In the genomic region with DNA sequence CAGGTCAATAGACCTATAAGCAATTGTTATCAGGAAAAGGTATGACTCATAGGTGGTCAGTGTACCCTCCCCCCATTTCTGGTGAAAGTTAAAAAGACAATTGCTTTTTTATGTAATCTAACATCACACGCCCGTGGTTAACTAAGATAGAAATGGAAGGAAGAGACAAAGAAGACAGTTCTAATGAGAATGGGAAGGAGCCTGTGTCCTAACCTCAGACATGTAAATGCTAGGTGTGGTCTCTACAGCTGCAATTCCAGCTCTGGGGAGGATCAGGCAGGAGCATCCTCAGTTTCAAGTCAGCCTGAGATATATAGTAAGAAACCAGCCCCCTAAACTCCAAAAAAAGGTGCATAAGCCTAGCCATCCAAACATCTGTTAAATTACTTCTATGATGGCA, we compare ENCODE assay signal across 19 mouse cellular contexts.
A peak's percentile ranks its signal among the peaks of the same experiment; 100 is the strongest.
DNase-seq lines count a peak whose midpoint lies in the region; ATAC-seq and TF ChIP-seq lines count a peak whose summit lies in the region.
"Had no signal": no experiment of that assay in that cellular context is flagged by ENCODE, and none has a peak within 500 bp of the region (broad histone marks: within the 10 kb centered on the region; RNA-seq: fewer than 3 reads in every experiment).

No protein-coding gene starts in this region.

- no peak for TF ChIP-seq CTCF in gastrocnemius, adult 2 months (IDR thresholded peaks at IDR 0.05)

- WGBS in hindbrain, embryonic 13.5 days, result 72% methylated on average over 2 of the region's 2 CpGs
- 86% methylated on average over 2 of the region's 2 CpGs for WGBS in hindbrain, embryonic 12.5 days
- WGBS in lung, embryonic 15.5 days, result 38% methylated on average over 2 of the region's 2 CpGs

- no peaks in the 10 kb centered on the region for H3K9me3 ChIP-seq in hindbrain, embryonic 13.5 days
- H3K9me3 ChIP-seq in hindbrain, embryonic 12.5 days (replicated peaks), result no peaks in the 10 kb centered on the region
- no peaks in the 10 kb centered on the region for H3K9me3 ChIP-seq in lung, embryonic 15.5 days
- H3K9me3 ChIP-seq: embryonic facial prominence, embryonic 13.5 days; hindbrain, embryonic 15.5 days; limb, embryonic 12.5 days; midbrain, embryonic 10.5 days had no signal

- intact Hi-C loops in gastrocnemius, adult 2 months (cut with DNase I), result no loop called here
- intact Hi-C loops in gastrocnemius, postnatal 36 days (cut with DNase I), result loop anchor here (5.0 kb wide), 1 partner anchor 34 kb away; no protein-coding TSS in a partner anchor

- no peak for DNase-seq in gastrocnemius, adult 2 months
- no peak for DNase-seq in gastrocnemius, postnatal 36 days
- DNase-seq in lung, postnatal 36 days, result no peak
- DNase-seq in right cerebral cortex, postnatal 4 days, result no peak
- DNase-seq: adrenal gland, postnatal 25 days; cerebellum, postnatal 36 days; gastrocnemius, postnatal 10 days; layer of hippocampus, postnatal 36 days; lung, postnatal 14 days; right cerebral cortex, adult 18-20 months had no signal

- H3K4me1 ChIP-seq in hindbrain, embryonic 13.5 days (replicated peaks), result peaks cover 62% of the 10 kb centered on the region
- H3K4me1 ChIP-seq in hindbrain, embryonic 12.5 days, result peaks cover 18% of the 10 kb centered on the region
- peaks cover 76% of the 10 kb centered on the region for H3K4me1 ChIP-seq in lung, embryonic 15.5 days

- peak overlapping the region; percentile 7 for H3K4me3 ChIP-seq in gastrocnemius, adult 2 months
- no peak overlapping the region for H3K4me3 ChIP-seq in hindbrain, embryonic 13.5 days
- H3K4me3 ChIP-seq in hindbrain, embryonic 12.5 days, result no peak overlapping the region
- H3K4me3 ChIP-seq in lung, embryonic 15.5 days, result no peak overlapping the region
- no peak overlapping the region for H3K4me3 ChIP-seq in myocyte
- H3K4me3 ChIP-seq: embryonic facial prominence, embryonic 13.5 days; hindbrain, embryonic 15.5 days; limb, embryonic 12.5 days; midbrain, embryonic 10.5 days had no signal

- peak overlapping the region; percentile 82 for H3K27ac ChIP-seq in gastrocnemius, adult 2 months
- H3K27ac ChIP-seq in hindbrain, embryonic 13.5 days, result 0 out of 2 replicates have a peak overlapping the region, but pooled peaks have one; percentile 23
- H3K27ac ChIP-seq in hindbrain, embryonic 12.5 days, result no peak overlapping the region
- H3K27ac ChIP-seq in lung, embryonic 15.5 days, result peak overlapping the region; percentile 91
- H3K27ac ChIP-seq: embryonic facial prominence, embryonic 13.5 days; hindbrain, embryonic 15.5 days; limb, embryonic 12.5 days; midbrain, embryonic 10.5 days had no signal

- H3ac ChIP-seq in myocyte (ENCODE audit: control insufficient read depth, insufficient read length), result no peak overlapping the region

- no peaks in the 10 kb centered on the region for H3K27me3 ChIP-seq in hindbrain, embryonic 13.5 days
- no peaks in the 10 kb centered on the region for H3K27me3 ChIP-seq in hindbrain, embryonic 12.5 days
- H3K27me3 ChIP-seq in lung, embryonic 15.5 days, result no peaks in the 10 kb centered on the region
- no peaks in the 10 kb centered on the region for H3K27me3 ChIP-seq in myocyte (ENCODE audit: control insufficient read depth, insufficient read depth, insufficient read length)
- H3K27me3 ChIP-seq: embryonic facial prominence, embryonic 13.5 days; hindbrain, embryonic 15.5 days; limb, embryonic 12.5 days had no signal

- ATAC-seq in hindbrain, embryonic 13.5 days (ENCODE audit: low FRiP score), result no peak
- no peak for ATAC-seq in hindbrain, embryonic 12.5 days (ENCODE audit: low FRiP score)
- ATAC-seq in lung, embryonic 15.5 days (ENCODE audit: borderline replicate concordance, extremely low read depth, low FRiP score, low TSS enrichment), result no peak

- peaks cover 49% of the 10 kb centered on the region for H3K79me2 ChIP-seq in myocyte (ENCODE audit: control insufficient read depth, insufficient read depth)

- no peak overlapping the region for H3K4me2 ChIP-seq in hindbrain, embryonic 13.5 days
- H3K4me2 ChIP-seq in hindbrain, embryonic 12.5 days (replicated peaks), result no peak overlapping the region
- H3K4me2 ChIP-seq in lung, embryonic 15.5 days, result peak overlapping the region; percentile 22
- H3K4me2 ChIP-seq in myocyte (ENCODE audit: low read depth), result peak overlapping the region; percentile 81
- H3K4me2 ChIP-seq: embryonic facial prominence, embryonic 13.5 days; hindbrain, embryonic 15.5 days; limb, embryonic 12.5 days had no signal

- TF ChIP-seq POLR2A in myocyte (IDR thresholded peaks at IDR 0.05; ENCODE audit: insufficient read length, low read depth), result no peak

- no peak overlapping the region for H3K9ac ChIP-seq in hindbrain, embryonic 13.5 days
- no peak overlapping the region for H3K9ac ChIP-seq in hindbrain, embryonic 12.5 days
- peak overlapping the region; percentile 16; the same call in 1 of the 2 replicates for H3K9ac ChIP-seq in lung, embryonic 15.5 days
- H3K9ac ChIP-seq: embryonic facial prominence, embryonic 13.5 days; hindbrain, embryonic 15.5 days; limb, embryonic 12.5 days had no signal

- no peaks in the 10 kb centered on the region for H3K36me3 ChIP-seq in hindbrain, embryonic 13.5 days
- H3K36me3 ChIP-seq in hindbrain, embryonic 12.5 days, result no peaks in the 10 kb centered on the region
- no peaks in the 10 kb centered on the region for H3K36me3 ChIP-seq in lung, embryonic 15.5 days
- no peaks in the 10 kb centered on the region for H3K36me3 ChIP-seq in myocyte (ENCODE audit: control insufficient read depth, insufficient read depth)
- H3K36me3 ChIP-seq: embryonic facial prominence, embryonic 13.5 days; G1E; hindbrain, embryonic 15.5 days; limb, embryonic 12.5 days; midbrain, embryonic 10.5 days had no signal

TF ChIP-seq in myocyte, 11 proteins besides CTCF, POLR2A, EP300 and RAD21:
- TF ChIP-seq E2F4 (IDR thresholded peaks at IDR 0.05; ENCODE audit: insufficient read depth) (no peak), POLR2AphosphoS2 (IDR thresholded peaks at IDR 0.05; ENCODE audit: insufficient read length, low read depth) (no peak), MAX (IDR thresholded peaks at IDR 0.05; ENCODE audit: low read depth) (no peak), TCF3 (IDR thresholded peaks at IDR 0.05; ENCODE audit: insufficient read length, low read depth) (no peak), REST (IDR thresholded peaks at IDR 0.05; ENCODE audit: insufficient read depth, insufficient read length) (no peak), MYOD1 (IDR thresholded peaks at IDR 0.05; ENCODE audit: control insufficient read depth in 1 of 3, insufficient read length in 2 of 3, low read depth in 2 of 3) (no peak), SRF (IDR thresholded peaks at IDR 0.05; ENCODE audit: control insufficient read depth, insufficient read length, low read depth) (no peak), CEBPB (IDR thresholded peaks at IDR 0.05; ENCODE audit: insufficient read depth, poor library complexity, severe bottlenecking) (no peak), USF1 (IDR thresholded peaks at IDR 0.05; ENCODE audit: low read depth) (no peak), TCF12 (IDR thresholded peaks at IDR 0.05; ENCODE audit: insufficient read depth, poor library complexity, severe bottlenecking) (no peak), MYOG (IDR thresholded peaks at IDR 0.05; ENCODE audit: control insufficient read depth in 1 of 3, insufficient read depth in 1 of 3, insufficient read length in 2 of 3, low read depth in 2 of 3) (no peak)
TF ChIP-seq in myocyte: peak in this region for 0.

Comparison
In these comparisons a context has a peak if more than half of its experiments do, and no peak if none do; other contexts are left out.
1. H3K4me2 ChIP-seq: peak in lung, embryonic 15.5 days (single experiment) and myocyte (single experiment); none in hindbrain, embryonic 13.5 days (single experiment) and hindbrain, embryonic 12.5 days (single experiment).